Mouse (Mus musculus): ENCODE measurements around the gene Plscr2.
"Not testable (repeated sequence)": the region's sequence is repeated elsewhere in the genome, so short reads cannot be mapped to it uniquely, and the experiment has no call there.

Plscr2 gene

GRCm38 (mm10) chr9:92273956-92274762 lies 1.2 kb upstream of the Plscr2 start:
- peak; percentile 55 for DNase-seq (ENCODE audit: inconsistent ontology term)

DNA sequence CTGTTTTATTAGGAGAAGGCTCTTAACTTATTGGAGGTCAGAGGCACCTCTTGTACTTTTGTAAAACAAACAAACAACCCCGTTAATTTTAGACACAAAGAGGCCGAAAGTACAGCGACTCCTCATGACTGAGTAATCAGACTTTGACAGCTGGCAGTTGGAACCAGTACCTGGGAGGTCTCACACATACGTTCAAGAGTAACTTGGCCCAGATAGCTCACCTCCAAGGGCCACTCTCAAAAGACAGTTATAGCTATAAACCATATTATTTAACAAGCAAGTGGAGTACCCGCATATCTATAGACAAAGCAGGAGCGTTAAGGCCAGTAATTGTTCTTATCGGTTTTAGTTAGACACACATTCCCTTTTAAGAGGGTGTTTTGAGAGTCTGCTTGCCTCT lies 958 bp downstream of the Plscr2 start:
- no peak for DNase-seq (ENCODE audit: inconsistent ontology term)

DNA sequence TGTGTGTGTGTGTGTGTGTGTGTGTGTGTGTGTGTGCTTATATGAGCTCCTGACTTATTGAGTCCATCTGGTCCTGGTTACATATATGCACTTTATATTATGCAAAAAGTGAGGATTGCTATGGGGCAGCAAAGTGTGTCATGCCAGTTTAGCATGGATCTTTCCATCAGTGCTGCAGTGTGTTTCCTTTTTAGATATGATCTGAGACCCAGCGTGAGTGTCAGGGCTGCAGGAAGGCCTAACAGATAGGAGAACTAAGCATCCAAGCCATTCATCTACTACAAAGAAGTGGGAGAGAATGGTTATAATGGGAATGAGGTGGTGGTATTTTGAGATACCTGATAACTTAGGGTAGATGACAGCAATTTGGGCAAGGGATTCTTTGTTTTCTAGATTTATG lies 4.6 kb downstream of the Plscr2 start:
- no peak for DNase-seq (ENCODE audit: inconsistent ontology term)

DNA sequence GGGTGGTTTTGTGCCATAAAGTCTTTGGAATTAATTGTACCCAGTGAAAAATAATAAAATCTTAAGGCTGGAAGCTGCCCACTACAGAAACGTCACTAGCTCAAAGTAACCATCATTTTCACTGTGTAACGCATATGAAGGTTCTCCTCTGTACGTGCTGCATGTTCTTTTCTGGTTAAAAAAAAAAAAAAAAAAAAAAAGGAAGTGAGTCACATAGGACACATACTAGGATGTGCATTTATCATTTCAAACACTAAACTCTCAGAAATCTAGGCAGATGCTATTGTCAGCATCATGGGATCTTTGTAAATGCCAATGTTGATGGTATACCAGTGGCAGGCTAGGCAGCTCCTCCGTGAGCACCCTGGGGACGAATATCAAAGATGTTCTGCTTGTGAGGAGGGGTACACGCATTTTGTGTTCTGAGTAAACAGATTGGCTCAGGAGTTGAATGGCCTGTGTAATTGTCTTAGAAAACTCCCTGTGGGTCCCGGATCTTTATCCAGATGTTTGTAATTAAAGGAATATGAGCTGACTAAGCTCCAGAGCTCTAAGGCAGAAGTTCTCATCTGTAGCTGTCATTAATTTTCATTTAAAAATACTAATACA lies 7.3 kb downstream of the Plscr2 start:
- no peak for DNase-seq (ENCODE audit: inconsistent ontology term)

- DNase-seq (ENCODE audit: inconsistent ontology term), result no peak
These were observed 14.3 kb downstream of the Plscr2 start for GRCm38 (mm10) chr9:92289675-92290074.

GRCm38 (mm10) chr9:92292169-92292568 lies 16.8 kb downstream of the Plscr2 start:
- DNase-seq (ENCODE audit: inconsistent ontology term), result no peak

- no peak for DNase-seq (ENCODE audit: inconsistent ontology term)
These were observed 17.5 kb downstream of the Plscr2 start for GRCm38 (mm10) chr9:92292922-92293321.

GRCm38 (mm10) chr9:92293560-92294548 lies 18.5 kb downstream of the Plscr2 start:
- DNase-seq (ENCODE audit: inconsistent ontology term), result no peak

DNA sequence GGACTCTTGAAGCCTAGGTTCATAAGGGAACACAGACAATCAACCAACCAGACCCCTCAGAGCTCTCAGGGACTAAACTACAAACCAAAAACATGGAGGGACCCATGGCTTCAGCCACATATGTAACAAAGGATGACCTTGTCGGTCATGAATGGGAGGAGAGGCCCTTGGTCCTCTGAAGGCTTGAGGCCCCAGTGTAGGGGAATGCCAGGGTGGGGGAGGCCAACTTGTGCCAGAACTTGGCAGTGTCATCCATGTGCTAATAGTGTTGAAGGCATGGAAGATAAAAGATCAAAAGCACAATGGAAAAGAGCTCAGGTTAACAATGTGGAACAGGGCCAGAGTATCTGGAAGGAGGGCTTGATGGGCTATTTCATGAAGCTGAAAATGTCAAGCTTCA lies 22.9 kb downstream of the Plscr2 start:
- DNase-seq (ENCODE audit: inconsistent ontology term), result no peak

- DNase-seq (ENCODE audit: inconsistent ontology term), result no peak
These were observed 25.8 kb downstream of the Plscr2 start for GRCm38 (mm10) chr9:92301213-92301612.

DNA sequence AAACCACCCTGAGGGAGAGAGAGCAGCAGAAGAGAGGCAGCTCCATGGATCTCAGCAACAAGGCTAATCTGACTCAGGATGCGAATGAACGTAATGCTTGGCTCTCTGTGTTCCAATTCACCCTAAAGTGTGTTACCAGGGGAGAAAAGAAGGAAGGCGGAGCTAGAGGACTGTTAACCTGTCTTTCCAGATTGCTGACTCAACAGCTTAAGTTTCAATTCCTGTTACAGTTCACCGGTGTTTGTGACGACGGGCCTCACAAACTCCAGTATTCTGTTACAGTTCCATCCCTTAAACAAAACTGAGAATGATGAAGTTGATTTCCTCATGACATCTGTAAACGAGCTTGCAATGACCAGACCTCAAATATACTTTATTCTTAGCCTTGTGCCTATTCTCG lies 29.7 kb downstream of the Plscr2 start:
- no peak for DNase-seq (ENCODE audit: inconsistent ontology term)

GRCm38 (mm10) chr9:92305620-92306220 lies 30.3 kb downstream of the Plscr2 start:
- DNase-seq (ENCODE audit: inconsistent ontology term), result no peak

- no peak for DNase-seq (ENCODE audit: inconsistent ontology term)
These were observed 33.7 kb downstream of the Plscr2 start, which contains the start of gene 1700057G04Rik for GRCm38 (mm10) chr9:92309077-92309476. Gene 1700057G04Rik, plus strand, starts transcription at chr9:92309377.

DNA sequence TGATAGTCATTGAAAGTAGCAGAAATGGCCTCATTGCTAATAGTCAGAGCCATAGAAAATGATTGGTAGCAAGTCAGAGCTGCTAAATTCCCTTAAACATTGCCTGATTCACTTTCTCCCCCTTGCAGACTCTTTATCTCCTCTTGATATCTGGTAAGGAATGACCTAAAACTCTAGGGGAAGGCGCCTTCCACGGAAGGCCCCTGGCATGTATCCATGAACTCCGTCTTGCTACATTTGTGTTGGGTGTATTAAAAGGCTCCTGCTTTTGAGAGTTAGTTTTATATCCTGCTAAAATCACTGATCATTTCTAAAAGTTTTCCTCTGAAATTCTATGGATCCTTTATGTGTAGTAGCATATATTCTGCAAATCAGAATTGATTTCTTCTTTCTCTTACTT lies 41.4 kb downstream of the Plscr2 start:
- no peak for DNase-seq (ENCODE audit: inconsistent ontology term)

- not testable (repeated sequence) for DNase-seq (ENCODE audit: inconsistent ontology term)
These were observed 50.5 kb downstream of the Plscr2 start for GRCm38 (mm10) chr9:92325936-92326335.

GRCm38 (mm10) chr9:92326813-92327212 lies 51.4 kb downstream of the Plscr2 start:
- DNase-seq (ENCODE audit: inconsistent ontology term), result no peak

- DNase-seq (ENCODE audit: inconsistent ontology term), result no peak
These were observed 56.0 kb downstream of the Plscr2 start for GRCm38 (mm10) chr9:92331383-92331782.

DNA sequence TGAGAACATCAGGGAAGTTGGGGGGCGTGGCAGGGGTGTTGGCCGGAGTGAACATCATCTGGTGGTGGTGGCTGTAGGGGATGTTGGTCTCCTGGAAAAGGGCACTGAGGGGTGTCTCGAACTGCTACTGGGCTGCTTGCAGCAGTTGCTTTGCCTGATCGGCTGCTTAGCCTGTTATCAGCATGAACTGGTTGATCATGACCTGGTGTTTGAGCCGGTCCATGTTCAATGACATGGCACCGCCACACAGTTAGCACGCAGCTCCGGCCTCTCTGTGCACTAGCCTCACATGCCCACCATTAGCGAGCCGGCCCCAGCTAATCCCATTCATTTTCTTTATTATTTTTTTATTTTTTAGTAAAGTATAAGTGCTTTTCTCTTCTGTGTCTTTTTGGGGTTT lies 59.4 kb downstream of the Plscr2 start:
- no peak for DNase-seq (ENCODE audit: inconsistent ontology term)

DNA sequence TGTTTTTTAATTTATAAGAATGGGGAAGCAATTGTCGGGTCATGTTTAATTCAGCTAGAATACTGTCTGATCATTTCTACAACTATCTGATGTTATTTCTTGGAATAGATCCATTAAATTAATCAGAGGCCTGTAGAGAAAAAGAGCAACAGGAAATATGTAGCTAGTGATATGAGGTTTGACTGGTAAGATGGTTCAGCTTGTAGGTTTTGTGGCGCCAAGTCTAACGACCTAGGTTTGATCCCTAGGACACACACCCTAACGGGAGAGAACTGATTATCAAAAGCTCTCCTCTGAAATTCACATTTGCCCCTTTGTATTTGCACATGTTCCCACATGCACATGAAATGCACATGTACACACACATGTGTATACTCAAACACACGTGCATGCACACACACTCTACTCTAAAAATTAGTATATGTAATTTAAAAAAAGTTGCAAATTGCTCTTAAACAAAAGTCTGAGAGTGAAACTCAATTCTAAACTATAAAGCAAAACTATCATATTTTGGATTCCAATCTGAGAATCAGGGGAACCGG lies 59.9 kb downstream of the Plscr2 start:
- DNase-seq (ENCODE audit: inconsistent ontology term), result no peak

GRCm38 (mm10) chr9:92337063-92337462 lies 61.7 kb downstream of the Plscr2 start:
- no peak for DNase-seq (ENCODE audit: inconsistent ontology term)

DNA sequence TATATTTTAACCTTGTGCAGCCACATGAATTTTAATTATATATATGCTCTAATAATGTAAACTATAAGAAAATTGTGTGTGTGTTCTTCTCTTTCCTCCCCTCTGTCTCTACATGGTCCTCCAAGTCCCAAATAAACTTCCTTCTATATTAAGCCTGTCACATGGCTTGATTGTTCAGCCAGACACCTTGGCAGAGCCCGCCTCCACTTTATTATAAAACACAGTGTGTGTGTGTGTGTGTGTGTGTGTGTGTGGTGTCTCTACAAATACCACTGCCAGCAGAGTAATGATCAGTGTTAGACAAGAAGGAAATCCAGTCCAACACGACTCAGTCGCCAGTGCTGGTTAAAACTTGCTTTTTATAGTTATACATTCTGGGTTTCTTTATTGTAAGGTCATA lies 62.3 kb downstream of the Plscr2 start:
- DNase-seq (ENCODE audit: inconsistent ontology term), result no peak
